Mouse (Mus musculus) heart, embryonic 14.5 days (tissue): ENCODE measurements around the gene Mrpl47. TPM values are rescaled to one million over a fixed set of nuclear protein-coding genes. Genes with fewer than 3 reads are reported as not detected.
"Not testable (repeated sequence)": the region's sequence is repeated elsewhere in the genome, so short reads cannot be mapped to it uniquely, and the experiment has no call there.

Experiments
- ATAC-seq: fragments of 200-750 bp; cut with Nextera tagmentation; 2 replicates; pipeline ENCODE4 v1.8.0; 2017; ENCODE audit warnings: low read depth, moderate TSS enrichment; ENCODE audit not compliant: insufficient number of reproducible peaks, insufficient read depth, low FRiP score
- H3K27ac ChIP-seq, 2 experiments: fragments of 200-500 bp in 1 of 2; fragments of 300-500 bp in 1 of 2; sonication (generic) in 1 of 2; replicated peaks in 1 of 2; 2 replicates each; pipeline ENCODE4 v1.5.1; 2012 to 2014; ENCODE audit warnings: low read depth in 2 of 2, low read length in 2 of 2, control low read depth in 1 of 2, mild to moderate bottlenecking in 1 of 2, mixed read lengths in 1 of 2; ENCODE audit not compliant: control insufficient read depth in 1 of 2, insufficient read depth in 1 of 2
- H3K27me3 ChIP-seq: fragments of 300-500 bp; sonication (generic); 2 replicates; pipeline ENCODE4 v1.6.1; 2014; ENCODE audit warnings: mild to moderate bottlenecking, low read length, control low read depth; ENCODE audit not compliant: control insufficient read depth, insufficient read depth
- H3K36me3 ChIP-seq: fragments of 300-500 bp; sonication (generic); 2 replicates; pipeline ENCODE4 v1.6.1; 2014; ENCODE audit warnings: mild to moderate bottlenecking, control low read depth, low read length, mixed read lengths; ENCODE audit not compliant: control insufficient read depth, insufficient read depth
- H3K4me1 ChIP-seq, 2 experiments: fragments of 200-500 bp in 1 of 2; fragments of 300-500 bp in 1 of 2; sonication (generic) in 1 of 2; 2 replicates each; pipeline ENCODE4 v1.6.1; 2012 to 2014; ENCODE audit warnings: low read length in 2 of 2, control low read depth in 1 of 2, mixed read lengths in 1 of 2; ENCODE audit not compliant: control insufficient read depth in 2 of 2, insufficient read depth in 2 of 2
- H3K4me2 ChIP-seq: fragments of 300-500 bp; sonication (generic); 2 replicates; pipeline ENCODE4 v1.6.1; 2014; ENCODE audit warnings: mild to moderate bottlenecking, low read length
- H3K4me3 ChIP-seq, 2 experiments: fragments of 200-500 bp in 1 of 2; fragments of 300-500 bp in 1 of 2; sonication (generic) in 1 of 2; 2 replicates each; pipeline ENCODE4 v1.5.1; 2012 to 2014; ENCODE audit warnings: low read length in 2 of 2, mild to moderate bottlenecking in 2 of 2, control low read depth in 1 of 2, low read depth in 1 of 2, moderate library complexity in 1 of 2; ENCODE audit not compliant: control insufficient read depth in 1 of 2, insufficient read depth in 1 of 2
- H3K9ac ChIP-seq: fragments of 300-500 bp; sonication (generic); 2 replicates; pipeline ENCODE4 v1.6.1; 2014; ENCODE audit warnings: mild to moderate bottlenecking, low read length
- H3K9me3 ChIP-seq: fragments of 300-500 bp; sonication (generic); 2 replicates; pipeline ENCODE4 v1.6.1; 2016; ENCODE audit warnings: low read length, control low read depth; ENCODE audit not compliant: control insufficient read depth
- WGBS: fragments of 180-500 bp; shearing (Covaris S2); extraction: QIAGEN DNeasy Blood & Tissue Kit; methylation state at CpG from one replicate; pipeline ENCODE4 v1.1.7; 2014; 5-methylcytosine and 5-hydroxymethylcytosine counted together
- polyA plus RNA-seq: library from polyadenylated mRNA; unstranded; fragments of >200 nt; fragmentation: Nextera tagmentation; extraction: Ambion mirVana; gene quantifications from 2 replicates; pipeline ENCODE4 v1.2.1, GENCODE M21; 2014

The Mrpl47 gene
- polyA plus RNA-seq, 1 experiment from 2014 or later = 34.3 TPM

- Histone ChIP-seq H3K27ac (peak overlapping the region in 1 of 2 experiments; percentile 91; a peak in 2 of 4 replicates), H3K9ac (0 out of 2 replicates have a peak overlapping the region, but pooled peaks have one; percentile 26), H3K4me2 (peak overlapping the region; percentile 87), H3K4me1 (peaks cover 0 to 10% of the 10 kb centered on the region in 2 experiments; a peak in 3 of 4 replicates), H3K27me3 (no peaks in the 10 kb centered on the region), H3K36me3 (peaks cover 14% of the 10 kb centered on the region), H3K9me3 (no peaks in the 10 kb centered on the region), H3K4me3 (peak overlapping the region; percentile 77 to 96)
- 4% methylated on average over 4 of the region's 4 CpGs for WGBS
- no peak for ATAC-seq
Measured at GRCm38 (mm10) chr3:32708052-32708367, 29.4 kb downstream of the Mrpl47 start.

GRCm38 (mm10) chr3:32705647-32706348 lies 31.6 kb downstream of the Mrpl47 start, which contains the start of gene Actl6a:
Gene Actl6a, plus strand, starts transcription at chr3:32706298.
- peaks cover 0 to 10% of the 10 kb centered on the region in 2 experiments; a peak in 3 of 4 replicates for H3K4me1 ChIP-seq
- H3K36me3 ChIP-seq, H3K27ac ChIP-seq, H3K4me2 ChIP-seq, H3K27me3 ChIP-seq, ATAC-seq, H3K9ac ChIP-seq, H3K4me3 ChIP-seq, H3K9me3 ChIP-seq: not testable (repeated sequence)
- WGBS = 71% methylated on average over 9 of the region's 9 CpGs

DNA sequence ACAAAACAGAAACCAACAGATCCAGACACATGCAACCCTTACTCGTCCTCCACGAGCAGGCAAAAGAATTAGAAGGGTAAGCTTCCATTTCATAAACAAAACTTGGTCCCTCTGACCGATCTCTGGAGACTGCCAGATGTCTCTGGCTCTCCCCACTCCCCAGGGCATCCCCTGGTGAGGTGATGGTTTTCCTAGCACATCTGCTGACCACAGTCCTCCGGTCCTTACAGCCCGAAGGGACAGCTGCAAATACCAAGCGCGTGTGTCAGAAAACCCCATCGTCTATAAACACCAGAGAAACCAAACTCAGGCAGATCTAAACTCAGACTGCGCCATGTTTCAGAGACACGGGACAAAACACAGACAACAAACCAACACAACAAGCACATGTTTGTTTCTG lies 32.8 kb downstream of the Mrpl47 start:
- ATAC-seq, H3K36me3 ChIP-seq, H3K9ac ChIP-seq, H3K27me3 ChIP-seq, H3K9me3 ChIP-seq, H3K4me1 ChIP-seq, H3K27ac ChIP-seq, H3K4me3 ChIP-seq, H3K4me2 ChIP-seq: not testable (repeated sequence)
- 85% methylated on average over 10 of the region's 10 CpGs for WGBS

DNA sequence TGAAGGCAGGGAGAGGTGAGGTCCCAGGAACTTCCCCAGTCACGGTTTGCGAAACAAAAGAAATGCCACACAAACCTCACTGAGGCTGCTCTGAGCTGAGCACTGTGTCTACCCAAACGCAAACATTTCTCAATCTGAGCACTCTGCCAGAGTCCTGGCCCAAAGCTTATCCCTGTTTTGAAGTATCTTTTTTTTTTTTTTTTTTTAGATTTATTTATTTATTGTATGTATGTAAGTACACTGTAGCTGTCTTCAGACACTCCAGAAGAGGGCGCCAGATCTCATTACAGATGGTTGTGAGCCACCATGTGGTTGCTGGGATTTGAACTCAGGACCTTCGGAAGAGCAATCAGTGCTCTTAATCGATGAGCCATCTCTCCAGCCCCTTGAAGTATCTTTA lies 33.4 kb downstream of the Mrpl47 start:
- H3K4me1 ChIP-seq, H3K4me2 ChIP-seq, H3K9ac ChIP-seq, H3K27me3 ChIP-seq, H3K4me3 ChIP-seq, H3K27ac ChIP-seq, ATAC-seq, H3K9me3 ChIP-seq, H3K36me3 ChIP-seq: not testable (repeated sequence)
- 84% methylated on average over 6 of the region's 6 CpGs for WGBS

- H3K4me1 ChIP-seq = no peaks in the 10 kb centered on the region
- no peak overlapping the region for H3K9ac ChIP-seq
- H3K27ac ChIP-seq = no peak overlapping the region
- H3K36me3 ChIP-seq = no peaks in the 10 kb centered on the region
- 31% methylated on average over 7 of the region's 7 CpGs for WGBS
- H3K27me3 ChIP-seq = no peaks in the 10 kb centered on the region
- H3K4me3 ChIP-seq = no peak overlapping the region
- no peak overlapping the region for H3K4me2 ChIP-seq
- ATAC-seq = no peak
- no peaks in the 10 kb centered on the region for H3K9me3 ChIP-seq
Measured at GRCm38 (mm10) chr3:32698228-32698863, 39.1 kb downstream of the Mrpl47 start.

DNA sequence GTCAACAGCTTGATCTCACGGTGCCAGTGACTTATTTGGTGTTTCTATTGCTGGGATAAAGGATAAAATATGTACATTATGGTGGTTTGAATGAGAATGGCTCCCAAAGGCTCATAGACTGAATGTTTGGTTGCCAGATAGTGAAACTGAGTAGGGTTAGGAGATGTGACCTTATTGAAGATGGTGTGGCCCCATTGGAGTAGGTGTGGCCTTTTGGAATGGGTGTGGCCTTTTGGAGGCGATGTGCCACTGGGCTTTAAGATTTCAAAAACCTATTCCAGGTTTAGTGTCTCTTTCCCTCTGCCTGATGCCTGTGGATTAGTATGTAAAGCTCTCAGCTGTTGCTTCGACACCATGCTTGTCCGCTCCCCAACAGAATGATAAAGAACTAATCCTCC lies 41.8 kb downstream of the Mrpl47 start:
- no peaks in the 10 kb centered on the region for H3K4me1 ChIP-seq
- H3K27ac ChIP-seq = no peak overlapping the region
- H3K9ac ChIP-seq = no peak overlapping the region
- no peak for ATAC-seq
- no peaks in the 10 kb centered on the region for H3K9me3 ChIP-seq
- WGBS = 83% methylated on average over 4 of the region's 4 CpGs
- no peak overlapping the region for H3K4me2 ChIP-seq
- H3K27me3 ChIP-seq = no peaks in the 10 kb centered on the region
- H3K36me3 ChIP-seq = no peaks in the 10 kb centered on the region
- no peak overlapping the region for H3K4me3 ChIP-seq

- ATAC-seq = no peak
- Histone ChIP-seq H3K36me3 (no peaks in the 10 kb centered on the region), H3K27me3 (no peaks in the 10 kb centered on the region), H3K4me2 (no peak overlapping the region), H3K9me3 (no peaks in the 10 kb centered on the region), H3K4me1 (no peaks in the 10 kb centered on the region), H3K27ac (no peak overlapping the region), H3K9ac (no peak overlapping the region), H3K4me3 (no peak overlapping the region)
- 68% methylated on average over 12 of the region's 12 CpGs for WGBS
Measured at GRCm38 (mm10) chr3:32694737-32695582, 42.4 kb downstream of the Mrpl47 start.
